Mouse (Mus musculus): Measurements from ENCODE around the gene Gdf9.
"Not testable (repeated sequence)": the region's sequence is repeated elsewhere in the genome, so short reads cannot be mapped to it uniquely, and the experiment has no call there.

Gene Gdf9

DNA sequence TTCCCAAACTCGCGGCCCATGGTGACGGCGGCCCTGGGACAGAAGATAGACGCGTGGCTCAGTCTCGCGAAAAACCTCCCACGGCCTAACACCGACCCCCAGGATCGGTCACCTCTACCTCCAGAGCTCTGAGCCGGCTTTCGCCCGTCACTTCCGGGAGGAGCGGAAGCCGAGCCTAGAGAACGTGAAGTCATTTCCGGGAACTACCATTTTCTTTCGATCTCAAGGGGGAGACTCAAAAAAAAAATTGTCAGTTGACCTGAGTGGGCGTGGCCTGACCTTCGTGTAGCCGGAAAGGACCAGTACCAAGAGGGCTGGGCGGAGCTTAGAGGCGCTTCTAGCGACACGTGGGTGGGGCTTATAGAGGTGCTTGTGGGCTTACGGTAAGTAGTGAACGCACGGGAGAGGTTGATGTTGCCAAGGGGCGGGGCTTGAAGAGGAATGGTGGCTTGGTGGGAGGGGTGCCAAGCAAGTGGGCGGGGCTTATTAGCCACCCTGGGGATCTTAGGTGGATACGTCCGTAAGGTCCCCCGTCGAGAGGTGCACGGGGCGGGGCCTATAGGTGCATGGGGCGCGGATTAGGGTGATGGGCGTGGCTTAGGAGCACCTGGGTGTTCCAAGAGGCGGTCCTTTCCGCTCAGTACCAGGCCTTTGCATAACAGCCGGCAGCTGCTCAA, at the start of gene Gdf9, which contains the start of gene Uqcrq:
TSS of gene Gdf9 (plus strand) at position 354 of the 677 bp plus-strand sequence.
TSS of gene Uqcrq (minus strand) at position 162 of the 677 bp plus-strand sequence.
- peak; percentile 100 for DNase-seq (ENCODE audit: low read depth, low spot score)

DNA sequence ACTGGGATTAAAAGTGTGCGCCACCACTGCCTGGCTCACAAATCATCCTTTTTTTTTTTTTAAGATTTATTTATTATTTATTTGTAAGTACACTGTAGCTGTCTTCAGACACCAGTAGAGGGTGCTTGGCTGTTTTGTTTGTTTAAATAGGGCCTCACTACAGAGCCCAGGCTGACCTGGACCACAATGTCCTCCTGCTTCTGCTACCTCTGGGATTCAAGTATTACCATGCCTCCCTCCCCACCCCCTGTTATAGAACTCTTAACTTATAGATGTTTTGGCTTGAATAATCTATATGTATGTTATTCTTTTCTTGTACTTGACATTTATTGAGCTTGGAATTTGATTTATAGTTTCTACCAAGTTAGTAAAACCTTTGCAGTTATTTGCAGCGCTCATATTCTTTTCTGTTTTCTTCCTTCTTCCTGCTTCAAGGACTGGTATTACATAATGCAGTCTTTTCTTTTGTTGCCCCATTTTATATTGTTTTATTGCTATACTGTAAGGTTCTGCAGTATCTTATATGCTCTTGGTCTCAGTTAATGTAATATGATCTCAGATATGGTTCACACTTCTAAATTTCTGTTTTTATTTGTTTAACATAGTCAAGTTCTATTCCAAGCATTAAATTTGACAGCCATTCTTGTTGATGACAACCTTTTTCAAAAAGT, 46.9 kb upstream of the Gdf9 start:
- no peak for DNase-seq (ENCODE audit: low read depth, low spot score)

DNA sequence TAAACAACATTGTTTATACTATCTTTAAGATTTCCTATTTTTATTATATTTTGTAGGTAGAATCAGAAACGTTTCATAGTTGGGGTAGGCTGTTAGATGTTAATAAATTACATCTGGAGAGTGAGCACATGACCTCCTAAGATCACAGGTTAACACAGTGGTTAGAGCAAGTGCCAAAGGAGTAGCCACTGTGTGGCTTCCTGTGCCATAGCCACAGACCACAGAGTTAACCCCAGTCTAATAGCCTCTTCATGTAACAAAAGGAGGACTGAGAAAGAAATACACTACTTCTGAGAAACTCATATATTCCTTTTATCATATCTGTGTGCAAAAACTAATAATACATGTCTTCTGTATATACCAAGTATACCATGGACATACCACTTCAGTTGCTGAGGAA, 37.0 kb upstream of the Gdf9 start:
- no peak for DNase-seq (ENCODE audit: low read depth, low spot score)

DNA sequence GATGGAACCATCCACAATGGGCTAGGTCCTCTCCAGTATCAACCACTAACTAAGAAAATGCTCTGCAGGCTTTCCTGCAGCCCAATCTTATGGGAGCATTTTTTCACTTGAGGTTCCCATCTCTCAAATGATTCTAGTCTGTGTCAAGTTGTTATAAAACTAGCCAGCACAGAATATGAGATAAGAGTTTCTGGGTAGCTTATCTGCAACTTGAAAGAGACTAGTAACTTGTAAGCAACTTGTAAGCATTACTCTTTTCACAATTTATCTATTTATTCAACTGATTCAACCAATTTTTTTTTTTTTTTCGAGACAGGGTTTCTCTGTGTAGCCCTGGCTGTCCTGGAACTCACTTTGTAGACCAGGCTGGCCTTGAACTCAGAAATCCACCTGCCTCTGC, 27.2 kb upstream of the Gdf9 start:
- DNase-seq (ENCODE audit: low read depth, low spot score) = no peak

DNA sequence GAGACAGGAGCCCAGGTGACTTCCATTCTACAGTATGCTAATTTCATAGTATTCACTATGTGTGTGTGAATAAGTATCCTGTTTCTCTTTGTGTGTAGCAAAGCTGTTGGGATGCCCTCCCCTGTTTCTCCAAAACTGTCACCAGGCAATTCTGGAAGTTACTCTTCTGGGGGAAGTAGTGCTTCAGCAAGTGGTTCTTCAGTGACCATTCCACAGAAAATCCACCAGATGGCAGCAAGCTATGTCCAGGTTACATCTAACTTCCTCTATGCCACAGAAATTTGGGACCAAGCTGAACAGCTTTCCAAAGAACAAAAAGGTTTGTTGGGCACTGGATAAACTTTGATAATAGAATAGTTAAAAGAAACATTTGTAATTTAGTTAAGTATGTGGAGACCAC, 19.1 kb upstream of the Gdf9 start:
- no peak for DNase-seq (ENCODE audit: low read depth, low spot score)

- no peak for DNase-seq (ENCODE audit: low read depth, low spot score)
These were observed 17.0 kb upstream of the Gdf9 start for GRCm38 (mm10) chr11:53413871-53414270.

DNA sequence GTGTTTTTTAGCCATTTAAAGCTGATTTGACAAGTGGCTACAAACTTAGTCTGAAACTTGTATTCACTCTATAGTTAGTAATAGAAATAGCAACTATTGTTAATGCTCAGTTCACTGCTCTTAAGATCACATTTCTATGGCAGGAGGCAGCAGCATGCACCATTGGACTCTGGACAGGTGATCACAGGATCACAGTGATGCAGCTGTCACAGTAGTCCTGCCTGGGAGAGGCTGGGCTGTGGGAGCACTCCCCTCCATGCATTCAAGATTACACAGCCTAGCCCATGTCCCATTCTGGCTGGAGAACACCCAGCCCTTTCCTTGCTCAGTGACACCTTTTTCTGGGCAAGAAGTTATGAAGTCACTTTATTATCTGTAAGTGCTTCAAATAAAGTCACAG, 12.8 kb upstream of the Gdf9 start:
- no peak for DNase-seq (ENCODE audit: low read depth, low spot score)

DNA sequence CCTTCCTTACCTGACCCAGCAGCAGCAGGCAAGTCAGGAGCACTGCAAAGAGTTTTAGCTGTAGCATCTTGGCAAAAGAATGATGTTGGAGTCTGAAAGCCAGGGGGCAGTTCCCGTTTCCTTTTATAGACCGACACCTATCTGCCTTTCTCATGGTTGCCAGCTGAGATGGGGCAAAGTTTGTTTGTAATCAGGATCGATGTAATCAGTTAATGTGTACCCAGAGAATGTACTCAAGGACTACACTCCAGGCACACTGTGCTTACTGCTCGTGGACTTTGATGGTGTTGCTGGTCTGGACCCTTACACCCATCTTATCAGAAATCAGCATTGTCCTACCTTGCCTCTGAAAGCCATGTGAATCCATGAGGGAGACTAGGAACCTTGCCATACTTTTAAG, 7.8 kb upstream of the Gdf9 start, which contains the start of gene Leap2:
TSS of gene Leap2 (minus strand) at position 135 of the 400 bp plus-strand sequence.
- DNase-seq (ENCODE audit: low read depth, low spot score) = no peak

DNA sequence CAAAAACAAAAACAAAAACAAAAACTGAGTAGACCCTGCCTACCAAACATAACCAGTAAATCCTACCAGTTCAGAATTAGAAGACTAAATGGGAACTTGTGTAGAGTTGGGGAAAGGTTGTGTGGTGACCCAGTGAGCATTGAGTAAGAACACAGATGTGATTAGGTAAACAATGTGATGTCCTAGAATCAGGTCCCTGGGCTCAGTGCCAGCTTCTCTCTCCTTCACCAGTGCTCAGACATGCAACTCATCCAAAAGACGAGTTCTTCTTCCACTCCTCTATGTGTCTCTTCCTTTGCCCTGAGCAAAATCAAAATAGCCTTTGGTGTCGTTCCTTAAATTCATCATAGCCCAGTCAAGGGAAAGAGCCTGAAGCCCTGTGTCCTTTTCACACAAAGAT, 6.0 kb upstream of the Gdf9 start:
- DNase-seq (ENCODE audit: low read depth, low spot score) = no peak

- no peak for DNase-seq (ENCODE audit: low read depth, low spot score)
These were observed 5.6 kb upstream of the Gdf9 start for GRCm38 (mm10) chr11:53425251-53425650.

- no peak for DNase-seq (ENCODE audit: low read depth, low spot score)
These were observed 5.0 kb upstream of the Gdf9 start for GRCm38 (mm10) chr11:53425711-53426255.

- DNase-seq (ENCODE audit: low read depth, low spot score) = not testable (repeated sequence)
These were observed 3.9 kb upstream of the Gdf9 start for GRCm38 (mm10) chr11:53426914-53427313.

DNA sequence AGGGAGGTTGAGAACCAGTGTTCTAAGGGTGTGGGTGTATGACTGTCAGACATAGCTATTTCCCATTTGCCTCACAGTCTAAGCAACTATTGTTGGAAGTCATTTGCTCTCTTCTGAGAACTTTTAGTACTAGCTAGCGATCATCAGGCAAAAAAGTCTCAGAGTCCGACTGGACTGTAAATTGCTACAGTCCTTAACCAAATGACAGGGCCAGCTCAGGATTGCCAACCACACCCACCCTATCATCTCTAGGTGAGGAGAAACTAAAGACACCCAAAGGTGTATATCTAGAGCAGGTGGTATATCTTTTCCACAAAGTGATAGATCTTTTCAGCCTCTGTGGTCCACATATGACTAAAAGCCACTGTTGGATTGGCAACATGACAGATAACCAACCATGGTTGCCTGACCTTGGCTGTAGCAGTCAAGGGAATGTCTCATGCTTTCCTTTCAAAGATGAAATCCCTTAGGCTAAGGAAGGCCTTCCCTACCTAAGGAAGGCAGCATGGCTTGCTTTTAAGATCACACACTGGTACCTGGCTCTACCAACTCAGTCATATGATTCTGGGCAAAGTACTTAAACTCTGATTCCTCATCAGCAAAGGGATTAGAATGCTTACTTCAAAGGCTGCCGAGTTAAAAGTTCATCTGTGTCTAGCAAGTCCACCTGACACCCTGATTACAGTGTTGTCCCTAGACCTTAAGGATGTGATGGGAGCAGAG, 2.7 kb upstream of the Gdf9 start:
- no peak for DNase-seq (ENCODE audit: low read depth, low spot score)

DNA sequence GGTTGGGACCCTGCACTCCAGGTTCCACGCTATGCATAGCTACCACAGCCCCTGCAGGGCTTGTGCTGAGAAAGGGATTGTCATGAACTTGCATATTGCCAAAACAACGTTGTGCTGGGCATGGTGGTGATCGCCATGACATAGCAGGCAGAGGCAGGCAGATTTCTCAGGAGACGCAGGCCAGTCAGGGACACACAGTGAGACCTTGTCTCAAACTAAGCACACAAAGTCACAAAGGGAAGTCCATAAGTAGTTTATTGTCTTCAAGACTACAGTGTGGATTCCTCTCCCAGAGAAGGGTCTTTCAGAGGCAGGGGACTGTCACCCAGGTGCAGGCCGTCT, 2.1 kb upstream of the Gdf9 start:
- no peak for DNase-seq (ENCODE audit: low read depth, low spot score)

DNA sequence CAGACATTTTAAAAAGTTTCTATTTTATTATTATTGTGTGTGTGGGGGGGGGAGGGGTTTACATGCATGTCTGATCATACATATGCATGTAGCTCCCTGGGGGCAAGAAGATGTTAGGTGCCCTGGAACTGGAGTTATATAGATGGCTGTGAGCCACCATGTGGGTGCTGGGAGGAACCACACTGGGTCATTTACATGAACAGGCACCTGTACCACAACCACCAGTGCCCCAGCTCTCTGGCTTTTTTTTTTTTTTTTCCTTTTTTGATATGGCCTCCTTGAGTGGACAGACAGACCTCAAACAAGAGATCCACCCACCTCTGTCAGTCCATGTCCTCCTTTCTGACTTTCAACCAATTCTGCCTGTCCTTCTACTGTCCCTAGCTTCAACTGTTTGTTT, 1.6 kb upstream of the Gdf9 start:
- DNase-seq (ENCODE audit: low read depth, low spot score) = no peak

DNA sequence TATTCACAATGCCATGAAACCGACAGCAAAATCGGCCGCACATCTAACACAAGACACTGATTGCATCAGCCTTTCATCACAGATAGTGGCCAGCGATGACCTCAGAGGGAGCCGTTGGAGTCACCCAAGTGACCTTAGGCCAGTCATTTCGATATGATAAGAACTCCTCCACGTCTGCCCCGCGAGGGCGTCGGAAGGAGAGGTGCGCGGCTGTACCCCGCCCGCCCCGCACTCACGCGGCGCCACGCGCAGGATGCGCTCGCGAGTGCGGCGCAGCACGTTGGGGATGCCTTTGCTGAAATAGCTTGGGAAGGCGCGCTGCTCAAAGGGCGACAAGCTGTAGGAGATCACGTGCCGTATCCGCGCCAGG, 538 bp upstream of the Gdf9 start:
- DNase-seq (ENCODE audit: low read depth, low spot score) = peak; percentile 38

DNA sequence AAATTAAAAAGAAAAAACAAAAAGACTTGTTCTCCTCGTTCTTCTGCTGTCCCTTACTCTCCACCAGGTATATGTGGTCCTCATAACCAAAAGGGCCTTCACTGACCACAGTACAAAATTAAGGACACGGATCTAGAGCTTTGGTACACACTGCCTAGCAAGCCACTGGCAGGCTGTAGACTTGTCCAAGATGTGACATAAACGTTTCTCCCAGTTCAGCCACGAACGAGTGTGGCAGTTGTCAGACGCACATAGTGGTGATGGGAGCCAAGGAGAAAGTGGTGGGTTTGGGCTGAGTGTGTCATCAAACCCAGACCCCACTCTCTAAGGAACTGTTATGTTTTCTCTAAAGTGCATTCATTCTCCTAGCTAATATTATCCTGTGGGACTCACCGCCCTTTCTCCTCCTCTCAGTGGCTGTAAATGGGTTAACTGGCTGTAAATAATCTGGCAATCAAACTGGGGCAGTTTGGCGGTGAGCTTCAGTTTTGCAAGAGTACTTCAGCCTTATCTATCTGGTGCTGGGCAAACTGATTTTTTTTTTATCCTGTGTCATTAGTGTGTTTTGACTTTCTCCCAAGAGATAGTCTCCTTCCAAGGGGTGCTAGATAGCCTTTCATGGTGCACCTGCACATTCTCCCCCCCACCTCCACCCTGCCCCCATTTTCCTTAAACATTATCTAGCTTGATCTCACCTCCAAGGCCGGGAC, 679 bp downstream of the Gdf9 start:
- no peak for DNase-seq (ENCODE audit: low read depth, low spot score)

DNA sequence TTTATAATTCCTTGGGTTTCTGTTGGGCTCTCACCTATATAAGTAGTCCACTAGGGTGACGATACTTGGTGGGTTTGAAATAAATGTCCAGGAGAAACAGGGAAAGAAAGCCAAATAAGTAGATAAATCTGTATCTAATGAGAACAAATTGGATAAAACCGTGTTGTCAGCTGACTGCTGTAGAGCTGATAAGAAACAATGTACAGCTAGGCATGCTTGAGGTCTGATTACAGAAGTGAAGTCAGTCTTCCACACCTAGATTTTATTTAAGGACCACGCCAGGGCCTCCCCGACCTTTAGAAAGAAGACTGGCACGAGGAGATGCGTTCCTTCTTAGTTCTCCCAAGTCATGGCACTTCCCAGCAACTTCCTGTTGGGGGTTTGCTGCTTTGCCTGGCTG, 2.2 kb downstream of the Gdf9 start:
- no peak for DNase-seq (ENCODE audit: low read depth, low spot score)

- DNase-seq (ENCODE audit: low read depth, low spot score) = no peak
These were observed 4.7 kb downstream of the Gdf9 start for GRCm38 (mm10) chr11:53435504-53435903.

GRCm38 (mm10) chr11:53436338-53436737, 5.5 kb downstream of the Gdf9 start:
- DNase-seq (ENCODE audit: low read depth, low spot score) = no peak

DNA sequence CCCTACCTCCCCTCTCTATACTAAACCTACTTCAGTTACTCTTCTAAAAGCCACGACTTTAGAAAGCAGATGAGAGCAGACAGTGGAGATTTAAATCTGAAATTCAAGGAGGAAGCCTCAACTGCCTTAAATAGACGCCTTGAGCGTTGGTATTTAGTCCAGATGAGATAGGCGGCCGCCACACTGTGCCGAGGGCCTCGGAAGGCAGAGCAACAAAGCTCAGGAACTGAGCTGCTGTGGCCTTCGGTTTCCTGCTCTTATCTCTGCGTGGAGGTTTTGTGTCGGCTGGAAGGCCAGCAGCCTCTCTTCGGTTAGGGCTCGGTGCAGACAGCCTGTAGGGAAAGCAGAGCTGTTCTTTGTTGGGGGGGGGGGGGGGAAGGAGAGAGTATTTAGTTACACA, 11.1 kb downstream of the Gdf9 start:
- DNase-seq (ENCODE audit: low read depth, low spot score) = no peak

GRCm38 (mm10) chr11:53443861-53444260, 13.0 kb downstream of the Gdf9 start:
- DNase-seq (ENCODE audit: low read depth, low spot score) = no peak
